Mouse (Mus musculus) liver, adult 2 months (tissue): Measurements from ENCODE around the gene Wdr61. TPM values are rescaled to one million over a fixed set of nuclear protein-coding genes. Genes with fewer than 3 reads are reported as not detected.

Experiments used
- DNase-seq: peaks from one replicate; pipeline ENCODE4 v3.0.0-alpha.2; 2011; ENCODE audit warnings: low read depth, low spot score; ENCODE audit errors: extremely low read depth
- H3K27ac ChIP-seq: fragments of 200-500 bp; replicated peaks from 2 replicates; pipeline ENCODE4 v1.5.1; 2012; ENCODE audit warnings: low read depth, mild to moderate bottlenecking, control low read depth, inconsistent platforms, low read length; ENCODE audit not compliant: insufficient read depth
- H3K27me3 ChIP-seq: fragments of 200-500 bp; 2 replicates; pipeline ENCODE4 v1.6.1; 2012; ENCODE audit warnings: mild to moderate bottlenecking, moderate library complexity, low read length, inconsistent platforms; ENCODE audit not compliant: control insufficient read depth, insufficient read depth
- H3K36me3 ChIP-seq: fragments of 200-500 bp; 2 replicates; pipeline ENCODE4 v1.6.1; 2012; ENCODE audit warnings: low read length, inconsistent platforms; ENCODE audit not compliant: control insufficient read depth, insufficient read depth
- H3K4me1 ChIP-seq: fragments of 200-500 bp; 2 replicates; pipeline ENCODE4 v1.6.1; 2011; ENCODE audit warnings: low read length; ENCODE audit not compliant: control insufficient read depth, insufficient read depth
- H3K4me3 ChIP-seq: fragments of 200-500 bp; 2 replicates; pipeline ENCODE4 v1.5.1; 2011; ENCODE audit warnings: low read depth, mild to moderate bottlenecking, control low read depth, low read length, moderate library complexity; ENCODE audit not compliant: insufficient read depth
- H3K79me2 ChIP-seq: fragments of 200-500 bp; 2 replicates; pipeline ENCODE4 v1.6.1; 2012; ENCODE audit warnings: inconsistent platforms, mild to moderate bottlenecking, low read length, moderate library complexity; ENCODE audit not compliant: control insufficient read depth, insufficient read depth
- H3K9ac ChIP-seq: fragments of 200-500 bp; 2 replicates; pipeline ENCODE4 v1.6.1; 2012; ENCODE audit warnings: low read depth, mild to moderate bottlenecking, control low read depth, inconsistent platforms, low read length
- CTCF ChIP-seq: fragments of 200-500 bp; IDR thresholded peaks from 2 replicates; pipeline ENCODE4 v1.5.1; 2011; ENCODE audit warnings: low read depth, low read length, control low read depth
- POLR2A ChIP-seq: fragments of 200-500 bp; IDR thresholded peaks from 2 replicates; pipeline ENCODE4 v1.6.1; 2011; ENCODE audit warnings: low read length, control low read depth; ENCODE audit not compliant: insufficient read depth; ENCODE audit errors: extremely low read depth
- WGBS: fragments of 180-500 bp; shearing (Covaris S2); methylation state at CpG from one replicate; pipeline ENCODE4 v1.1.7; 2018; 5-methylcytosine and 5-hydroxymethylcytosine counted together
- polyA plus RNA-seq: library from polyadenylated mRNA; depleted of rRNA; stranded (reverse); fragments of >200 nt; gene quantifications from 2 replicates; pipeline ENCODE4 v1.2.3, GENCODE M21; 2012
- total RNA-seq: library from RNA; depleted of rRNA; stranded (reverse); fragments of >200 nt; gene quantifications from 2 replicates; pipeline ENCODE4 v1.2.3, GENCODE M21; 2014

The Wdr61 gene
- total and polyA plus RNA-seq, 2 experiments: 38.4 to 83.5 TPM

- H3K27ac ChIP-seq: no peak overlapping the region
- H3K9ac ChIP-seq: no peak overlapping the region
- H3K4me3 ChIP-seq: no peak overlapping the region
- no peak for DNase-seq
- TF ChIP-seq CTCF: peak; percentile 65
- no peak for TF ChIP-seq POLR2A
- WGBS: 45% methylated on average over 3 of the region's 3 CpGs
- H3K79me2 ChIP-seq: no peaks in the 10 kb centered on the region
- H3K27me3 ChIP-seq: no peaks in the 10 kb centered on the region
- H3K4me1 ChIP-seq: peaks cover 7% of the 10 kb centered on the region; the same call in 1 of the 2 replicates
- no peaks in the 10 kb centered on the region for H3K36me3 ChIP-seq
Measured at GRCm38 (mm10) chr9:54738376-54738775, 4.1 kb upstream of the Wdr61 start.

- Histone ChIP-seq H3K36me3 (no peaks in the 10 kb centered on the region), H3K27ac (no peak overlapping the region), H3K79me2 (peaks cover 8% of the 10 kb centered on the region; the same call in 1 of the 2 replicates), H3K27me3 (no peaks in the 10 kb centered on the region), H3K4me3 (no peak overlapping the region), H3K9ac (no peak overlapping the region), H3K4me1 (peaks cover 12% of the 10 kb centered on the region; the same call in 1 of the 2 replicates)
- DNase-seq: peak; percentile 59
- WGBS: 27% methylated on average over 9 of the region's 9 CpGs
- TF ChIP-seq CTCF (peak; percentile 78), POLR2A (no peak)
Measured at GRCm38 (mm10) chr9:54736284-54736701, 2.0 kb upstream of the Wdr61 start.

- peaks cover 3% of the 10 kb centered on the region; the same call in 1 of the 2 replicates for H3K36me3 ChIP-seq
- TF ChIP-seq POLR2A: no peak
- no peak for TF ChIP-seq CTCF
- peaks cover 12% of the 10 kb centered on the region; the same call in 1 of the 2 replicates for H3K4me1 ChIP-seq
- 21% methylated on average over 11 of the region's 11 CpGs for WGBS
- H3K9ac ChIP-seq: no peak overlapping the region
- no peak overlapping the region for H3K27ac ChIP-seq
- peaks cover 9% of the 10 kb centered on the region; the same call in 1 of the 2 replicates for H3K79me2 ChIP-seq
- H3K27me3 ChIP-seq: no peaks in the 10 kb centered on the region
- peak overlapping the region; percentile 63; the same call in 1 of the 2 replicates for H3K4me3 ChIP-seq
- DNase-seq: no peak
Measured at GRCm38 (mm10) chr9:54734639-54735252, 427 bp upstream of the Wdr61 start.

- Histone ChIP-seq H3K27ac (no peak overlapping the region), H3K4me3 (no peak overlapping the region), H3K79me2 (peaks cover 9% of the 10 kb centered on the region; the same call in 1 of the 2 replicates), H3K36me3 (peaks cover 26% of the 10 kb centered on the region), H3K27me3 (no peaks in the 10 kb centered on the region), H3K4me1 (peaks cover 12% of the 10 kb centered on the region; the same call in 1 of the 2 replicates), H3K9ac (no peak overlapping the region)
- no peak for TF ChIP-seq CTCF
- TF ChIP-seq POLR2A: no peak
- WGBS: 95% methylated on average over 2 of the region's 2 CpGs
- DNase-seq: peak; percentile 46
Measured at GRCm38 (mm10) chr9:54732122-54732521, 2.2 kb downstream of the Wdr61 start.

- Histone ChIP-seq H3K4me1 (no peaks in the 10 kb centered on the region), H3K27ac (no peak overlapping the region), H3K79me2 (peaks cover under 1% of the 10 kb centered on the region; the same call in 1 of the 2 replicates), H3K9ac (no peak overlapping the region), H3K27me3 (no peaks in the 10 kb centered on the region), H3K4me3 (no peak overlapping the region), H3K36me3 (peaks cover 64% of the 10 kb centered on the region)
- WGBS: 90% methylated on average over 5 of the region's 5 CpGs
- no peak for TF ChIP-seq POLR2A
- TF ChIP-seq CTCF: no peak
- no peak for DNase-seq
Measured at GRCm38 (mm10) chr9:54726315-54726714, 8.0 kb downstream of the Wdr61 start.

GRCm38 (mm10) chr9:54722596-54722995 lies 11.7 kb downstream of the Wdr61 start:
- Histone ChIP-seq H3K27me3 (no peaks in the 10 kb centered on the region), H3K27ac (no peak overlapping the region), H3K4me1 (peaks cover 2% of the 10 kb centered on the region), H3K4me3 (no peak overlapping the region), H3K79me2 (no peaks in the 10 kb centered on the region), H3K36me3 (peaks cover 56% of the 10 kb centered on the region), H3K9ac (no peak overlapping the region)
- TF ChIP-seq CTCF: no peak
- no peak for TF ChIP-seq POLR2A
- no peak for DNase-seq
- WGBS: 94% methylated on average over 4 of the region's 4 CpGs
